Mouse (Mus musculus): ENCODE measurements around the gene Utp3. TPM values are rescaled to one million over a fixed set of nuclear protein-coding genes. Genes with fewer than 3 reads are reported as not detected.
"Not testable (repeated sequence)": the region's sequence is repeated elsewhere in the genome, so short reads cannot be mapped to it uniquely, and the experiment has no call there.

Gene Utp3
- total and polyA plus RNA-seq, 2 experiments = 7.9 to 20.0 TPM

- H3K36me3 ChIP-seq (ENCODE audit: control insufficient read depth, insufficient read depth, low read length) = no peaks in the 10 kb centered on the region
- 73% methylated on average over 3 of the region's 3 CpGs for WGBS
- DNase-seq (ENCODE audit: extremely low read depth, low read depth, low spot score) = no peak
- no peak for TF ChIP-seq CTCF (IDR thresholded peaks at IDR 0.05; ENCODE audit: low read depth, low read length)
- TF ChIP-seq POLR2A (IDR thresholded peaks at IDR 0.05; ENCODE audit: extremely low read depth, insufficient read depth, low read length) = no peak
- H3K27me3 ChIP-seq (ENCODE audit: control insufficient read depth, insufficient read depth, low read length) = no peaks in the 10 kb centered on the region
- no peaks in the 10 kb centered on the region for H3K4me1 ChIP-seq (ENCODE audit: control insufficient read depth, insufficient read depth, low read length)
- H3K4me3 ChIP-seq (ENCODE audit: insufficient read depth, low read depth, low read length) = no peak overlapping the region
- H3K79me2 ChIP-seq (ENCODE audit: control insufficient read depth, insufficient read depth, low read length) = no peaks in the 10 kb centered on the region
- no peak overlapping the region for H3K9ac ChIP-seq (ENCODE audit: low read depth, low read length)
- H3K27ac ChIP-seq (replicated peaks; ENCODE audit: insufficient read depth, low read depth, low read length) = no peak overlapping the region
Observed at GRCm38 (mm10) chr5:88534697-88535096, 19.6 kb upstream of the Utp3 start.

- no peak overlapping the region for H3K9ac ChIP-seq (ENCODE audit: low read depth, low read length)
- DNase-seq (ENCODE audit: extremely low read depth, low read depth, low spot score) = no peak
- H3K79me2 ChIP-seq (ENCODE audit: control insufficient read depth, insufficient read depth, low read length) = no peaks in the 10 kb centered on the region
- H3K4me3 ChIP-seq (ENCODE audit: insufficient read depth, low read depth, low read length) = no peak overlapping the region
- no peaks in the 10 kb centered on the region for H3K4me1 ChIP-seq (ENCODE audit: control insufficient read depth, insufficient read depth, low read length)
- H3K36me3 ChIP-seq (ENCODE audit: control insufficient read depth, insufficient read depth, low read length) = no peaks in the 10 kb centered on the region
- H3K27ac ChIP-seq (replicated peaks; ENCODE audit: insufficient read depth, low read depth, low read length) = no peak overlapping the region
- H3K27me3 ChIP-seq (ENCODE audit: control insufficient read depth, insufficient read depth, low read length) = no peaks in the 10 kb centered on the region
- TF ChIP-seq CTCF (IDR thresholded peaks at IDR 0.05; ENCODE audit: low read depth, low read length) (no peak), POLR2A (IDR thresholded peaks at IDR 0.05; ENCODE audit: extremely low read depth, insufficient read depth, low read length) (no peak)
Observed at GRCm38 (mm10) chr5:88540845-88541244, 13.4 kb upstream of the Utp3 start.

GRCm38 (mm10) chr5:88542651-88543282 lies 11.5 kb upstream of the Utp3 start:
- Histone ChIP-seq H3K36me3 (ENCODE audit: control insufficient read depth, insufficient read depth, low read length) (no peaks in the 10 kb centered on the region), H3K79me2 (ENCODE audit: control insufficient read depth, insufficient read depth, low read length) (no peaks in the 10 kb centered on the region), H3K27me3 (ENCODE audit: control insufficient read depth, insufficient read depth, low read length) (no peaks in the 10 kb centered on the region), H3K4me1 (ENCODE audit: control insufficient read depth, insufficient read depth, low read length) (no peaks in the 10 kb centered on the region), H3K9ac (ENCODE audit: low read depth, low read length) (no peak overlapping the region), H3K27ac (replicated peaks; ENCODE audit: insufficient read depth, low read depth, low read length) (no peak overlapping the region), H3K4me3 (ENCODE audit: insufficient read depth, low read depth, low read length) (no peak overlapping the region)
- peak; percentile 55 for DNase-seq (ENCODE audit: extremely low read depth, low read depth, low spot score)
- no peak for TF ChIP-seq POLR2A (IDR thresholded peaks at IDR 0.05; ENCODE audit: extremely low read depth, insufficient read depth, low read length)
- TF ChIP-seq CTCF (IDR thresholded peaks at IDR 0.05; ENCODE audit: low read depth, low read length) = 0 out of 2 replicates have a peak, but pooled peaks have one; percentile 11
- WGBS = 55% methylated on average over 5 of the region's 5 CpGs

- not testable (repeated sequence) for H3K36me3 ChIP-seq (ENCODE audit: control insufficient read depth, insufficient read depth, low read length); H3K79me2 ChIP-seq (ENCODE audit: control insufficient read depth, insufficient read depth, low read length); H3K9ac ChIP-seq (ENCODE audit: low read depth, low read length); H3K27me3 ChIP-seq (ENCODE audit: control insufficient read depth, insufficient read depth, low read length); H3K4me1 ChIP-seq (ENCODE audit: control insufficient read depth, insufficient read depth, low read length); H3K4me3 ChIP-seq (ENCODE audit: insufficient read depth, low read depth, low read length); DNase-seq (ENCODE audit: extremely low read depth, low read depth, low spot score); H3K27ac ChIP-seq (replicated peaks; ENCODE audit: insufficient read depth, low read depth, low read length)
- WGBS = 98% methylated on average over 1 of the region's 1 CpGs
Observed at GRCm38 (mm10) chr5:88544411-88544810, 9.9 kb upstream of the Utp3 start.

- DNase-seq (ENCODE audit: extremely low read depth, low read depth, low spot score) = no peak
- no peak overlapping the region for H3K4me3 ChIP-seq (ENCODE audit: insufficient read depth, low read depth, low read length)
- H3K9ac ChIP-seq (ENCODE audit: low read depth, low read length) = no peak overlapping the region
- H3K27me3 ChIP-seq (ENCODE audit: control insufficient read depth, insufficient read depth, low read length) = no peaks in the 10 kb centered on the region
- H3K27ac ChIP-seq (replicated peaks; ENCODE audit: insufficient read depth, low read depth, low read length) = no peak overlapping the region
- no peaks in the 10 kb centered on the region for H3K36me3 ChIP-seq (ENCODE audit: control insufficient read depth, insufficient read depth, low read length)
- no peaks in the 10 kb centered on the region for H3K4me1 ChIP-seq (ENCODE audit: control insufficient read depth, insufficient read depth, low read length)
- TF ChIP-seq CTCF (IDR thresholded peaks at IDR 0.05; ENCODE audit: low read depth, low read length) = no peak
- TF ChIP-seq POLR2A (IDR thresholded peaks at IDR 0.05; ENCODE audit: extremely low read depth, insufficient read depth, low read length) = no peak
- WGBS = 90% methylated on average over 7 of the region's 7 CpGs
- no peaks in the 10 kb centered on the region for H3K79me2 ChIP-seq (ENCODE audit: control insufficient read depth, insufficient read depth, low read length)
Observed at GRCm38 (mm10) chr5:88545536-88545935, 8.7 kb upstream of the Utp3 start.

GRCm38 (mm10) chr5:88553271-88554085 lies 784 bp upstream of the Utp3 start:
- peak overlapping the region; percentile 76 for H3K9ac ChIP-seq (ENCODE audit: low read depth, low read length)
- H3K27me3 ChIP-seq (ENCODE audit: control insufficient read depth, insufficient read depth, low read length) = no peaks in the 10 kb centered on the region
- H3K36me3 ChIP-seq (ENCODE audit: control insufficient read depth, insufficient read depth, low read length) = no peaks in the 10 kb centered on the region
- peaks cover 14% of the 10 kb centered on the region for H3K4me1 ChIP-seq (ENCODE audit: control insufficient read depth, insufficient read depth, low read length)
- DNase-seq (ENCODE audit: extremely low read depth, low read depth, low spot score) = peak; percentile 14
- TF ChIP-seq CTCF (IDR thresholded peaks at IDR 0.05; ENCODE audit: low read depth, low read length) = no peak
- no peak for TF ChIP-seq POLR2A (IDR thresholded peaks at IDR 0.05; ENCODE audit: extremely low read depth, insufficient read depth, low read length)
- peak overlapping the region; percentile 67 for H3K4me3 ChIP-seq (ENCODE audit: insufficient read depth, low read depth, low read length)
- peaks cover 10% of the 10 kb centered on the region; the same call in 1 of the 2 replicates for H3K79me2 ChIP-seq (ENCODE audit: control insufficient read depth, insufficient read depth, low read length)
- H3K27ac ChIP-seq (replicated peaks; ENCODE audit: insufficient read depth, low read depth, low read length) = peak overlapping the region; percentile 96
- WGBS = 6% methylated on average over 29 of the region's 29 CpGs

All from liver, adult 2 months (tissue).